Mouse (Mus musculus) common myeloid progenitor, adult 5-6 weeks (primary cell): ENCODE data around the gene Fbxw2. TPM values are rescaled to one million over a fixed set of nuclear protein-coding genes. Genes with fewer than 3 reads are reported as not detected.
"Not testable (repeated sequence)": the region's sequence is repeated elsewhere in the genome, so short reads cannot be mapped to it uniquely, and the experiment has no call there.

ENCODE experiments used
- ATAC-seq: replicated peaks from 2 replicates; pipeline ENCODE4 v1.8.0; 2016; ENCODE audit warnings: low read depth, mild to moderate bottlenecking, moderate TSS enrichment, inconsistent platforms; ENCODE audit not compliant: poor library complexity, severe bottlenecking
- total RNA-seq: library from RNA; stranded (forward); fragments of 200-1000, 187-1606 nt; gene quantifications from 2 replicates; pipeline ENCODE4 v1.2.3, GENCODE M21; 2017

Fbxw2 gene
- total RNA-seq, 1 experiment from 2014 or later = 59.0 TPM

DNA sequence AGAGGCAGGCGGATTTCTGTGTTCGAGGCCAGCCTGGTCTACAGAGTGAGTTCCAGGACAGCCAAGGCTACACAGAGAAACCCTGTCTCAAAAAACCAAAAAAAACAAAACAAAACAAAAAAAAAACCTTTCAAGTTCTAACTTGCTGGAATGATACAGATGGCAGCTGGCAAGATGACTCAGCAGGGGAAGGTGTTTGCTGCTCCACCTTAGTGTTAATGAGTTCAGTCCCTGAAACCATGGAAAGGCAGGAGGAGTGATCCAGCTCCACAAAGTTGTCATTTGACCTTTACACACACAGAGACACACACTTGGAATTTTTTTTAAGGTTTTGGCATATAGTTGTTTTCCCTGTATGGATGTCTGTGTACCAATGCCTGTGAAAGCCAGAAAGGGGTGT lies 10.2 kb downstream of the Fbxw2 start:
- ATAC-seq = not testable (repeated sequence)

GRCm38 (mm10) chr2:34812706-34813105 lies 13.4 kb downstream of the Fbxw2 start:
- no peak for ATAC-seq

DNA sequence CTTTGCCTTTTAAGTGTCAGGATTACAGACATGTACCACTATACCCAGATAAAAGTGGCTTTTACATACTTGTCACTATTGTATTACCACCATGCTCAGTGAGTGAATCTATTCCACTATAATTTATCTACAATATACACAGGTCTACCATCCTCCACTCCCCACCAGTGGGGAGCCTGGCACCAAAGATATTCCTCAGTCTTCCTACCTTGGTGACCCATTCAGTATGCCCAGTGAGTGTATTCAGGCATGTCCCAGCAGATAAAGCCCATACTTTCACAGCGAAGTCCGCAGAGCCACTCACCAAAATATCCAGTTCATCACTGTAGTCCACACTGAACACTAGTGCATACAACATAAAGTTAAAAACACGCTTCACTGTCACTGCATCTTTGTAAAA lies 15.3 kb downstream of the Fbxw2 start:
- no peak for ATAC-seq

DNA sequence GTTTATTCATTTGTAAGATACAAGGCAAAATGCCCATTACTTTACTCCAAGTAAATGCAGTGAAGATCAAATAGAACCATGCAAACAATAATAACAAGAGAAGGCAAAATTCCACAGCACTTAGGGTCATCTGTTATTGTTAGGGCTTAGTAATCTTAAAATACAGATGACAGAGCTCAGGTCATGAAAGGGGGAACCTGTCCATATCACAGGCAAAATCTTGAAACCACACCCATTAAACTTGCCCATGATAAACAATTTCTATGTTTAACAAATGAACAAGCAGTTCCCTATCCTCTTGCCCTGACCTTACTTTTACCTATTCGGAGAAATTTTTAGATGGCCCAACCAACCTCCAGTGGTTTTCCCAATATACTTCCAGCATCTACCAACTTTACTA lies 16.5 kb downstream of the Fbxw2 start:
- no peak for ATAC-seq

DNA sequence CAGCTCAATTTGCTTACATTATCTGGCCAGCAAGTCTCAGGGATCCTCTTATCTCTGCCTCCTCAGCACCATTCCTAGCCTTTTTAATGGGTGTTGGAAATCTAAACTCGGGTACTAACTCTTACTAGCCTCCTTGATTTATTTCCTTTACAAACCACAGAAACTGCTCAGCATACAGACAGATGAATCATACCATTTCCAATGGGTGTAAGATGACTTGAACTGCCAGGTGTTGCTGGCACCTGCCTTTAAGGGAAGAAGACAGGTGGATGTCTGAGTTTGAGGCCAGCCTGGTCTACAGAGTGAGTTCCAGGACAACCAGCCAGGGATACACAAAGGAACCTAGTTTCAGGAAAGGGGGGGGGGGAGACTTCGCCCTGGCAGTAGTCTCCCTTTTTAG lies 18.1 kb downstream of the Fbxw2 start:
- no peak for ATAC-seq

DNA sequence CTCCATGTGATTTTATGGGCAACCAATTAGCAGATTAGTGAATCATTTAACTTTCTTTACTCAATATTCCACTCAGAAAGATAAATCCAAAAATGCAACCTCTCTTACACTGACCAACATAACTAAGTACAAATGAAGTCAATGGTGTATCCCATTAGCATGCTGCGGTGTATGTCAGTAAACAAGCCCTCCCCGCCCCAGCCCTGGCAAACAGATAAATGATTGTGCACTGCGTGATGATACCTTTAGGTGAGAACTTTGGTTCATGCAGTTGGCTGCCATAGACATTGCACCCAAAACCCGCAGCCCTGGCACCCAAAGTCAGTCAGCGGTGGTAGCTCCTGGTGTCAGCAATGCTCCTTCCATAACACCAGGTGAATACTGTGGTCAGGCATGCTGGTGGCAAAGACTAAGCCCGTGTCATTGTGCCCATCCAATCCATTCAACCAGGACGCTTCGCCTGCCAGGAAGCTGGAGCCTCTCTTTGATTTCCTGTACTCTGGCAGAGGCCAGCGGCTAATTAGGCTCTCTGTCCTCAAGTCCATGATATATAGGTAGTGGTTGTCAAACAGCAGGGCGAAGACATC lies 20.7 kb downstream of the Fbxw2 start:
- ATAC-seq = no peak

- ATAC-seq = no peak
Observed at GRCm38 (mm10) chr2:34804815-34805214, 21.3 kb downstream of the Fbxw2 start.

DNA sequence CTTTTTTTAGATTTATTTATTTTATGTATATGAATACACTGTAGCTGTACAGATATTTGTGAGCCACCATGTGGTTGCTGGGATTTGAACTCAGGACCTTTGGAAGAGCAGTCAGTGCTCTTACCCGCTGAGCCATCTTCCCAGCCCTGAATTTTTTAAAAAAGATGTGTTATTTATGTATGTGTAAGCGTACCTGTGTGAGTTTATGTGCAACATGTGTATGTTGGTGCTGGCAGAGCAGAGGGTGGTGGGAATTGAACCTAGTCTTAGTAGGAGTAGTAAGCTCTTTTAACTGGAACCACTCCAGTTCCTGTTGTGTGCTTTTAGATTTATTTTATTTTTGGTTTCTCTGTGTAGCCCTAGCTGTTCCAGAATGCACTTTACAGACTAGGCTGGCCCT lies 21.9 kb downstream of the Fbxw2 start:
- no peak for ATAC-seq

GRCm38 (mm10) chr2:34803746-34804145 lies 22.4 kb downstream of the Fbxw2 start:
- no peak for ATAC-seq

GRCm38 (mm10) chr2:34802565-34803245 lies 23.4 kb downstream of the Fbxw2 start:
- peak; percentile 47 for ATAC-seq

GRCm38 (mm10) chr2:34801516-34802482 lies 24.3 kb downstream of the Fbxw2 start:
- peak; percentile 80 for ATAC-seq

DNA sequence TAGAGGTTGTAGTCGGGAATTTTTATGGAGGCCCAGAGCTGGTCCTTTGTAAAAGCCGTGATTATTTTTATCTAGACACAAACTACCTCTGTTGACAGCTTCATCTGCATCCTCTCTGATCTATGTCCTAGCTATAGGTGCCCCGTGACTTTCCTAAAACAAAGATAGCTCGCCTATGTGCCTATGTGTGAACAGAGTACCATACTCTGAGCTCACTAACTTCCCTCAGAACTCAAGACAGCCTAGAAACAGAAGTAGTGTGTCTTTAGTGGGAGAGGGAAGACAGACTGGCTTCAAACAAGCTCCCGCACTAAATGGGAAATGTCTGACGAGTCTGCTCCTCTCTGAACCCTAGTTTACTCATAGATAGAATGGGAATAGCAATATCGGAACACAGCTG lies 25.7 kb downstream of the Fbxw2 start:
- no peak for ATAC-seq

GRCm38 (mm10) chr2:34799357-34800256 lies 26.5 kb downstream of the Fbxw2 start, which contains the start of gene Rabepk:
Gene Rabepk, minus strand, starts transcription at chr2:34799912.
- peak; percentile 66 for ATAC-seq

DNA sequence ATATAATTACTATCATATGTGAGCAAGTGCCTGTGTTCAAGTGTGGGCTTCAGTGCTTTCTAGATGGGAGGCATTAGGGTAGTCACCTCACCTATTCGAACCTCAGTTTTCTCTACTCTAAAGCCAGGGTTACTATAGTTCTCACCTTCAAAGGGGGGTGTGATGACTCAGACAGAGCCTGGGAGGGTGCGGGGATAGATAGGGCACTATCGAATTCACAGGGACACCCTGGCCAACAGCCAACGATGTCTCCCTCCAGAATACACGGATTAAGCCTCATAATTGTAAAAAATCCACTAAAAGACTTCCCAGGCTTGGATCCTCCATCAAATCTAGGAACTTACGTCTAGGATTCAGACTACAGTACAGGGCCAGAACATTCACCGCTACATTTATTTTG lies 30.7 kb downstream of the Fbxw2 start:
- ATAC-seq = no peak

DNA sequence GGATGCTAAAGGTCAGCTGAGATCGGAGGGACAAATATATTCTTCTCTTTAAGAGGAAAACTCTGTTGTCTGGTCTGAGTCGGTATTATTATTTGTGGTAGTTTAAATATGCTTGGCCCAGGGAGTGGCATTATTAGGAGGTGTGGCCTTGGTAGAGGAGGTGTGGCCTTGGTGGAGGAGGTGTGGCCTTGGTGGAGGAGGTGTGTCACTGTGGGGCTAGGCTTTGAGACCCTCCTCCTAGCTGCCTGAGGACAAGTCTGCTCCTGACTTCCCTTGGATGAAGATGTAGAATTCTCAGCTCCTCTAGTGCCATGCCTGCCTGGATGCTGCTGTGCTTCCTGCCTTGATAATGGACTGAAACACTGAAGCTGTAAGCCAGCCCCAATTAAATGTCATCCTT lies 31.6 kb downstream of the Fbxw2 start:
- ATAC-seq = no peak

- ATAC-seq = not testable (repeated sequence)
Observed at GRCm38 (mm10) chr2:34792543-34792942, 33.6 kb downstream of the Fbxw2 start.

GRCm38 (mm10) chr2:34790282-34790681 lies 35.8 kb downstream of the Fbxw2 start:
- ATAC-seq = peak; percentile 87

DNA sequence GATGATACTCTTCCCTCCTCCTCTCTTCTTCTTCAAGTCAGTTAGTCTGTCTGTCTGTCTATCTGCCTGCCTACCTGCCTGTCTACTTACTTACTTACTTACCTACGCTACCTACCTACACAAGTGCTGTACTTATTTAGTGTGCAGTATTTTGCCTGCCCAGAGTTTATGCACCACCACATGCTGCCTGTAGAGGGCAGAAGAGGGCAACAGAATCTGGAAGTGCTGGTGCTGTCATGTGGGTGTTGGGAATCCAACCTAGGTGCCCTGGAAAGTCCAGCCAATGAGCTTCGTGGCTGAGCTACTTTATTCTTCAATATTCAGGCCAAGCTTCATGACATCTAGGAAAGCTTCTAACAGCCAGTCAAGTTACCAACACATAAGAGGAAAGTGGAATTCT lies 42.0 kb downstream of the Fbxw2 start:
- peak; percentile 67 for ATAC-seq

GRCm38 (mm10) chr2:34783064-34784020 lies 42.8 kb downstream of the Fbxw2 start:
- peak; percentile 65 for ATAC-seq
